Mouse (Mus musculus): ENCODE results near the gene Tmsb10. TPM values are rescaled to one million over a fixed set of nuclear protein-coding genes. Genes with fewer than 3 reads are reported as not detected.
A peak's percentile ranks its signal among the peaks of the same experiment; 100 is the strongest.

The Tmsb10 gene
- polyA plus RNA-seq, 1 experiment, result 30.4 TPM

DNA sequence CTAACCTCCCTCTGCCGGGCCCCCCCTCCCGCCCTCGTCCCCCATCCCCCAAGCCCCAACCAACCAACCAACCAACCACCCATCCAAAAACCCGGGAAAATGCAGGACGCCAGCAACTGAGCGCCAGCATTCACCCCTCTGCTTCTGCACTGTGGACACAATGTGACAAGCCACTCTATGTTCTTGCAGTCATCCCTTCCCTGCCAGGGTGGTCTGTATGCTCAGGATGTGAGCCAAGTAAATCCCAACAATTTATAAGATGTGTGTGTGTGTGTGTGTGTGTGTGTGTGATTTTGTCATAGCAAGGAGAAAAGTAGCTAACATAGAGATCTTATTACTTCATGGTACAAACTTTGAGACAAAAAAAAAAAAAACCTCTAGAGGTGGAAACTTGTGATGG is 6.7 kb upstream of the Tmsb10 start:
- TF ChIP-seq POLR2A (IDR thresholded peaks at IDR 0.05; ENCODE audit: low read depth, low read length) (no peak), CTCF (IDR thresholded peaks at IDR 0.05; ENCODE audit: extremely low read depth, insufficient read length, insufficient replicate concordance, low read depth, low read length) (no peak)
- H3K4me3 ChIP-seq (ENCODE audit: low read depth, low read length), result no peak overlapping the region
- peaks cover 10% of the 10 kb centered on the region; the same call in 1 of the 2 replicates for H3K4me1 ChIP-seq (ENCODE audit: control insufficient read depth, insufficient read depth, insufficient read length, low read length)
- WGBS, result 84% methylated on average over 6 of the region's 6 CpGs
- H3K27ac ChIP-seq (ENCODE audit: insufficient read depth, low read depth, low read length), result no peak overlapping the region
- H3K27me3 ChIP-seq (ENCODE audit: control insufficient read depth, insufficient read depth, low read length), result no peaks in the 10 kb centered on the region
- no peaks in the 10 kb centered on the region for H3K36me3 ChIP-seq (ENCODE audit: control insufficient read depth, insufficient read depth, low read length)

DNA sequence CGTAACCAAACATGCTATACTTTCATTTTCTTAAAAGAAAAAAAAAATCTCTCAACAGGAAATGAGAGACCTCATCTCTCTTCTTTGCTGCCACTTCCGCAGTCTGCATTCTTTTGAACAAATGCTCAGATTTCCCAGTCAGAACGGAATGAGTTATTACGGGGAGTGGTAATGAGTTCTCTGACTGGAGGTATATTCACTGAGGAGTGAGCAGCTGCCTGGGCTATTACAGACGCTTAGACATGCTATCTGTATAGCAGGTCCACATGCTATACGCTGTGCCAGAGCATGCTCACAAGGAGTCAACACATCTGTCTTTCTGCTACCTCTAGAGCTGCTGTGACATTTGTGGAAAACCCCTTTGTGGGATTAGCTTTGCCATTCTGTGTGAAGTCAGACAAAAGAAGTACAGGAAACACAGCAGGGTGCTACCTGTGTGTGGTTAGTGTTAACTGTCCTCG is 3.8 kb upstream of the Tmsb10 start:
- Histone ChIP-seq H3K4me1 (ENCODE audit: control insufficient read depth, insufficient read depth, insufficient read length, low read length) (peaks cover 16% of the 10 kb centered on the region), H3K27ac (ENCODE audit: insufficient read depth, low read depth, low read length) (peak overlapping the region; percentile 63), H3K4me3 (ENCODE audit: low read depth, low read length) (no peak overlapping the region), H3K36me3 (ENCODE audit: control insufficient read depth, insufficient read depth, low read length) (no peaks in the 10 kb centered on the region), H3K27me3 (ENCODE audit: control insufficient read depth, insufficient read depth, low read length) (no peaks in the 10 kb centered on the region)
- no peak for TF ChIP-seq POLR2A (IDR thresholded peaks at IDR 0.05; ENCODE audit: low read depth, low read length)
- no peak for TF ChIP-seq CTCF (IDR thresholded peaks at IDR 0.05; ENCODE audit: extremely low read depth, insufficient read length, insufficient replicate concordance, low read depth, low read length)
- WGBS, result 50% methylated on average over 7 of the region's 7 CpGs

DNA sequence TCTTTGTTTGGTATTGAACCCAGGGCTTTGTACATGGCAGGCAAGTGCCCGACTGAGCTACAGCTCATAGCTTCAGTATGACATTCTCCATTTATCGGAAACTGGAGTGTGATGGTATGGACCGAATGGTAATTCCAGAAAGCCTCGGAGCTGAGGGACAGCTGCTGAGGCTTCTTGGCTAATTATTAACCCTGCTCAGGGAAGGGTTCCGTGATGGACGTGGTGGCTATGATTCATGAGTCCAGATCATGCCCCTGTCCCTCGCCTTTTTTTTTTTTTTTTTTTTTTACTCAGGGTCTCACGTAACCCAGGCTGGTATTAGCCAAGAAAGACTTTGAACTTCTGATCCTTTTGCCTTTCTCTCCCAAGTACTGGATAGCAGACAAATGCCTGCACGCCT is 3.1 kb upstream of the Tmsb10 start:
- TF ChIP-seq POLR2A (IDR thresholded peaks at IDR 0.05; ENCODE audit: low read depth, low read length) (no peak), CTCF (IDR thresholded peaks at IDR 0.05; ENCODE audit: extremely low read depth, insufficient read length, insufficient replicate concordance, low read depth, low read length) (no peak)
- peak overlapping the region; percentile 63 for H3K27ac ChIP-seq (ENCODE audit: insufficient read depth, low read depth, low read length)
- H3K4me3 ChIP-seq (ENCODE audit: low read depth, low read length), result no peak overlapping the region
- H3K4me1 ChIP-seq (ENCODE audit: control insufficient read depth, insufficient read depth, insufficient read length, low read length), result peaks cover 17% of the 10 kb centered on the region
- WGBS, result 29% methylated on average over 9 of the region's 9 CpGs
- H3K27me3 ChIP-seq (ENCODE audit: control insufficient read depth, insufficient read depth, low read length), result no peaks in the 10 kb centered on the region
- H3K36me3 ChIP-seq (ENCODE audit: control insufficient read depth, insufficient read depth, low read length), result no peaks in the 10 kb centered on the region

DNA sequence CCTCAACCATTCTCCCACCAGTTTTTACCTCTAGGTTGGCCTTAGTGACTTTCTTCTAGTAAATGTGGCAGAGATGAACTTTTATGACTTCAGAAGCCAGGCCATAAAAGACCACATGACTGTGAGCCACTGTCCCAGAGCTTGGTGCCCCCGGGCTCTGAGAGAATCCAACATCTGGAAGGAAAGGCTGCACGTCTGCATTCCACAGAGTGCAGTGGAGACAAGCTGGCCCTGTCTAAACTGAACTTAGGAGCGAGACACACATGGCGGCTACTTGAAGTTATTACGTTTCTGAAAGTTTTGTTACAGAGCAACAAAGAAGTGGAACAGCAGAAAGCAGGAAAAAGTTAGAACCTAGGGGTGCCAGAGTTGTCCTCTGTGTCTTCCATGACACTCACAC is 2.1 kb upstream of the Tmsb10 start:
- H3K27ac ChIP-seq (ENCODE audit: insufficient read depth, low read depth, low read length), result no peak overlapping the region

DNA sequence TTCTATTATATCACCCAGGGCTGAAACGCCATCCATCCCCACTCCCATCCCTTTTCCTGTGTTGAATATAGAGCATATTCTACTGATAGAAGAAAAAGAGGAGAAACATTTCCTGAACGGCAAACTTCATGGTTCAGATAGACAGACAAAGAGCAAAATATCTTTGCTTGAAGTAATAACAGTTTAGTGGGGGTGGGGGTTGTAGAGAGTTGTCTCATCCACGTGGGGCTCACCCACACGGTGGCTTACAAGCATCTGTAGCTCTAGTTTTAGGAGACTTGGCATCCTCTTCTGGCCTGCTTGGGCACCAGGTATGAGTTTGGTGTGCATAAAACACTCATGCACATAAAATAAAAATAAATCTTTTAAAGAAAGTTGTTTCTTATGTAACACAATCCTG is 627 bp upstream of the Tmsb10 start:
- no peak overlapping the region for H3K4me3 ChIP-seq (ENCODE audit: low read depth, low read length)
- TF ChIP-seq CTCF (IDR thresholded peaks at IDR 0.05; ENCODE audit: extremely low read depth, insufficient read length, insufficient replicate concordance, low read depth, low read length) (no peak), POLR2A (IDR thresholded peaks at IDR 0.05; ENCODE audit: low read depth, low read length) (no peak)
- H3K27me3 ChIP-seq (ENCODE audit: control insufficient read depth, insufficient read depth, low read length), result no peaks in the 10 kb centered on the region
- H3K4me1 ChIP-seq (ENCODE audit: control insufficient read depth, insufficient read depth, insufficient read length, low read length), result peaks cover 23% of the 10 kb centered on the region
- no peak overlapping the region for H3K27ac ChIP-seq (ENCODE audit: insufficient read depth, low read depth, low read length)
- H3K36me3 ChIP-seq (ENCODE audit: control insufficient read depth, insufficient read depth, low read length), result no peaks in the 10 kb centered on the region
- 84% methylated on average over 4 of the region's 4 CpGs for WGBS

More for the DNA sequence above, 2.1 kb upstream of the Tmsb10 start:
- Histone ChIP-seq H3K4me3 (ENCODE audit: low read depth, low read length) (no peak overlapping the region), H3K36me3 (ENCODE audit: control insufficient read depth, insufficient read depth, low read length) (no peaks in the 10 kb centered on the region), H3K27me3 (ENCODE audit: control insufficient read depth, insufficient read depth, low read length) (no peaks in the 10 kb centered on the region), H3K4me1 (ENCODE audit: control insufficient read depth, insufficient read depth, insufficient read length, low read length) (peaks cover 23% of the 10 kb centered on the region)
- TF ChIP-seq CTCF (IDR thresholded peaks at IDR 0.05; ENCODE audit: extremely low read depth, insufficient read length, insufficient replicate concordance, low read depth, low read length), result no peak
- no peak for TF ChIP-seq POLR2A (IDR thresholded peaks at IDR 0.05; ENCODE audit: low read depth, low read length)
- 91% methylated on average over 5 of the region's 5 CpGs for WGBS

DNA sequence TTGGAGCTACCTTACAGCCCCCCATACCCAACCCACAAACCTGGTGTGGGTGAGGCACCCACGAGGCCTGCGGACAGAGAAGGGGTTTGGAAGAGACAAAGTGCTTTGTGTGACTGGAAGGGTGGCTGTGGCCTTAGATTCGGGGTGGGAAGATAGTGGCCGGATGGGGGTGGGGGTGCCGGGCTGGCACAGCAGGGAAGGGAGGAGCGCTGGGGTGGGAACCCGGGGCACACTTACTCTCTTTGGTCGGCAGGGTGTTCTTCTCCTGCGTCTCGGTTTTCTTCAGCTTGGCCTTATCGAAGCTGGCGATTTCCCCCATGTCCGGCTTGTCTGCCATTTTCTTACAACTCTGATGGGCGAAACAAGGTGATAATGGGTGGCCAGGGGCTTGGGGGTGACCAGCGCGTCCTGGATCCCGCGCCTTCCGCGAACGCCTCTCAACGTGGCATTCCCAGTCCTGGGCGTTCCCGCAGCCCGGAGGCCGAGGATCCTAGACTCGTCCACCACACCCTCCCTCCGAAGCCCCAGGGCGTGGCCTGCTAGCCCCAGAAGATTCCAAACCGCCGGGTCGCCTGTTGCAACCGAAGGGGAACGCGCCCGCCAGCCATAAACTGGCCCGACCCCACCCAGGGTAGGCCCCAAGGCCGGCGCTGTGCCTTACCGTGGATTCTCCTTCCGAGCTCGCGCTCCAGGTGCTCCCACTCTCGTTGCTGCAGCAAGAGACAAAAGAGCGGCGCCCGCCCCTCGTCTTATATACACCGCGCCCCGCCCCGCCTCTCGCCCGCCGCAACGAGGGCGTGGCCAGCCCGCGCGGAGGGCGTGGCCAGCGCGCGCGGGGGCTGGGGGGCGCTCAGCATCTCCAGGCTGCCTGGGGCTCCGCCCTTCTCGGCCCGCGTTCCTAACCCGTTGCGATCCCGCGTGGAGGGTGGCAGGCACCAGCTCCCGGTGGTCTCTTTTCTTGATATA is 589 bp downstream of the Tmsb10 start:
- under 1% methylated on average over 75 of the region's 75 CpGs for WGBS
- Histone ChIP-seq H3K27ac (ENCODE audit: insufficient read depth, low read depth, low read length) (peak overlapping the region; percentile 48), H3K27me3 (ENCODE audit: control insufficient read depth, insufficient read depth, low read length) (no peaks in the 10 kb centered on the region), H3K36me3 (ENCODE audit: control insufficient read depth, insufficient read depth, low read length) (no peaks in the 10 kb centered on the region), H3K4me1 (ENCODE audit: control insufficient read depth, insufficient read depth, insufficient read length, low read length) (peaks cover 23% of the 10 kb centered on the region), H3K4me3 (ENCODE audit: low read depth, low read length) (peak overlapping the region; percentile 93)
- peak; percentile 92 for TF ChIP-seq POLR2A (IDR thresholded peaks at IDR 0.05; ENCODE audit: low read depth, low read length)
- no peak for TF ChIP-seq CTCF (IDR thresholded peaks at IDR 0.05; ENCODE audit: extremely low read depth, insufficient read length, insufficient replicate concordance, low read depth, low read length)

DNA sequence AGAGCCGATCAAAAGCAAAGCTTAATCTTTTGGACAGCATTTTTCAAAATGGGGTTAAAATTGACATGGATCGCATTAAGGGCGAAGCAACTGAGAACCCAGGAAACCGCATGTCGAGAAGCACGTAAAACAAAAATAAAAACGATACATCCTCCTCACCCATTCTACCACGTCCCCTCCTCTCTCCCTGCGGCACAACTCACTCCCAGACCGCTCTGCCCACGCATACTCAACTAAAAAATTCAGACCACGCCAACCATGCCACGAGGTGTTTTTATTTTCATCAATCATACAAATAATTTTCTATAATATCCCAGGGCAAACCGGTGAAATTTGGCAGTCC is 1.5 kb downstream of the Tmsb10 start:
- 29% methylated on average over 14 of the region's 14 CpGs for WGBS
- Histone ChIP-seq H3K4me3 (ENCODE audit: low read depth, low read length) (peak overlapping the region; percentile 93), H3K27ac (ENCODE audit: insufficient read depth, low read depth, low read length) (no peak overlapping the region), H3K36me3 (ENCODE audit: control insufficient read depth, insufficient read depth, low read length) (no peaks in the 10 kb centered on the region), H3K27me3 (ENCODE audit: control insufficient read depth, insufficient read depth, low read length) (no peaks in the 10 kb centered on the region), H3K4me1 (ENCODE audit: control insufficient read depth, insufficient read depth, insufficient read length, low read length) (peaks cover 23% of the 10 kb centered on the region)
- TF ChIP-seq POLR2A (IDR thresholded peaks at IDR 0.05; ENCODE audit: low read depth, low read length) (no peak), CTCF (IDR thresholded peaks at IDR 0.05; ENCODE audit: extremely low read depth, insufficient read length, insufficient replicate concordance, low read depth, low read length) (no peak)

Data from small intestine, adult 2 months (tissue).